Mouse (Mus musculus) stomach, postnatal 0 days (tissue): Measurements from ENCODE around the gene Muc5b.
"Not testable (repeated sequence)": the region's sequence is repeated elsewhere in the genome, so short reads cannot be mapped to it uniquely, and the experiment has no call there.

Source experiments
- CTCF ChIP-seq: IDR thresholded peaks from 2 replicates; pipeline ENCODE4 v1.5.1; 2016; ENCODE audit warnings: antibody characterized with exemption, low read depth, mild to moderate bottlenecking, moderate library complexity
- EP300 ChIP-seq: optimal IDR thresholded peaks from 2 replicates; pipeline ENCODE3; 2016; ENCODE audit warnings: antibody characterized with exemption

DNA sequence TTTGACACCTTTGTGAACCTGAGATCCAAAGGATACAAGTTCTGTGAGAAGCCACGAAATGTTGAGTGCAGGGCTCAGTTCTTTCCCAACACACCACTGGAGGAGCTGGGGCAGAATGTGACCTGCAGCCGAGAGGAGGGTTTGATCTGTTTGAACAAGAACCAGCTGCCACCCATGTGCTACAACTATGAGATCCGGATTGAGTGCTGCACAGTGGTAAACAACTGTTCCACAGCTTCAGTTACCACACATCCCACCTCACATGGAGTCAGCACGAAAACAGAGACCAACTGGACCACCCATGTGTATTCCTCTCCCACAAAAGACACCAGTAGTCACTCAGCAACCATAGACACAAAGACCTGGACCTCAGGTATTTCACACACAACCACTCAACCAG, 31.0 kb upstream of the Muc5b start:
- not testable (repeated sequence) for TF ChIP-seq CTCF, EP300
